Mouse (Mus musculus): Measurements from ENCODE around the gene Pik3r3. TPM values are rescaled to one million over a fixed set of nuclear protein-coding genes. Genes with fewer than 3 reads are reported as not detected.

Gene Pik3r3
- 31.6 and 31.9 TPM in 2 replicates for polyA plus RNA-seq (2011; ENCODE audit: insufficient read length, low read depth, missing spikeins)

GRCm38 (mm10) chr4:116221140-116221851 lies at the start of gene Pik3r3:
Pik3r3 (plus strand) TSS chr4:116221618.
- no peaks in the 10 kb centered on the region for H3K4me1 ChIP-seq (ENCODE audit: control insufficient read depth, insufficient read depth, low read length)
- no peak for TF ChIP-seq CTCF (IDR thresholded peaks at IDR 0.05; ENCODE audit: borderline replicate concordance, insufficient read depth, low read length)
- TF ChIP-seq POLR2A (IDR thresholded peaks at IDR 0.05; ENCODE audit: low read depth, low read length) = peak; percentile 100
- H3K27ac ChIP-seq (ENCODE audit: insufficient read depth, low read length) = peak within 1 kb of the TSS; percentile 96
- H3K4me3 ChIP-seq (ENCODE audit: insufficient read depth, low read length) = peak within 1 kb of the TSS; percentile 94

- no peak within 1 kb of the TSS for H3K4me3 ChIP-seq (ENCODE audit: insufficient read depth, low read length)
- TF ChIP-seq CTCF (IDR thresholded peaks at IDR 0.05; ENCODE audit: borderline replicate concordance, insufficient read depth, low read length) (no peak), POLR2A (IDR thresholded peaks at IDR 0.05; ENCODE audit: low read depth, low read length) (no peak)
- peaks cover 15% of the 10 kb centered on the region for H3K4me1 ChIP-seq (ENCODE audit: control insufficient read depth, insufficient read depth, low read length)
- H3K27ac ChIP-seq (ENCODE audit: insufficient read depth, low read length) = no peak within 1 kb of the TSS
Observed at GRCm38 (mm10) chr4:116173072-116173471, 48.3 kb upstream of the Pik3r3 start, which contains the start of the genes 1700042G07Rik and Gm49337. 1700042G07Rik (plus strand) TSS chr4:116173372. Gm49337 (plus strand) TSS chr4:116173384.

GRCm38 (mm10) chr4:116173752-116174151 lies 47.7 kb upstream of the Pik3r3 start:
- no peak overlapping the region for H3K27ac ChIP-seq (ENCODE audit: insufficient read depth, low read length)
- peaks cover 15% of the 10 kb centered on the region for H3K4me1 ChIP-seq (ENCODE audit: control insufficient read depth, insufficient read depth, low read length)
- H3K4me3 ChIP-seq (ENCODE audit: insufficient read depth, low read length) = no peak overlapping the region
- TF ChIP-seq CTCF (IDR thresholded peaks at IDR 0.05; ENCODE audit: borderline replicate concordance, insufficient read depth, low read length) (no peak), POLR2A (IDR thresholded peaks at IDR 0.05; ENCODE audit: low read depth, low read length) (no peak)

GRCm38 (mm10) chr4:116174466-116175116 lies 46.8 kb upstream of the Pik3r3 start:
- Histone ChIP-seq H3K27ac (ENCODE audit: insufficient read depth, low read length) (no peak overlapping the region), H3K4me1 (ENCODE audit: control insufficient read depth, insufficient read depth, low read length) (peaks cover 15% of the 10 kb centered on the region), H3K4me3 (ENCODE audit: insufficient read depth, low read length) (no peak overlapping the region)
- TF ChIP-seq CTCF (IDR thresholded peaks at IDR 0.05; ENCODE audit: borderline replicate concordance, insufficient read depth, low read length) (no peak), POLR2A (IDR thresholded peaks at IDR 0.05; ENCODE audit: low read depth, low read length) (no peak)

GRCm38 (mm10) chr4:116175136-116175535 lies 46.3 kb upstream of the Pik3r3 start:
- Histone ChIP-seq H3K4me3 (ENCODE audit: insufficient read depth, low read length) (no peak overlapping the region), H3K4me1 (ENCODE audit: control insufficient read depth, insufficient read depth, low read length) (peaks cover 15% of the 10 kb centered on the region), H3K27ac (ENCODE audit: insufficient read depth, low read length) (no peak overlapping the region)
- TF ChIP-seq CTCF (IDR thresholded peaks at IDR 0.05; ENCODE audit: borderline replicate concordance, insufficient read depth, low read length) (no peak), POLR2A (IDR thresholded peaks at IDR 0.05; ENCODE audit: low read depth, low read length) (no peak)

- H3K27ac ChIP-seq (ENCODE audit: insufficient read depth, low read length) = no peak overlapping the region
- no peak overlapping the region for H3K4me3 ChIP-seq (ENCODE audit: insufficient read depth, low read length)
- no peak for TF ChIP-seq POLR2A (IDR thresholded peaks at IDR 0.05; ENCODE audit: low read depth, low read length)
- no peak for TF ChIP-seq CTCF (IDR thresholded peaks at IDR 0.05; ENCODE audit: borderline replicate concordance, insufficient read depth, low read length)
- H3K4me1 ChIP-seq (ENCODE audit: control insufficient read depth, insufficient read depth, low read length) = peaks cover 15% of the 10 kb centered on the region
Observed at GRCm38 (mm10) chr4:116175711-116176542, 45.5 kb upstream of the Pik3r3 start.

GRCm38 (mm10) chr4:116176543-116176988 lies 44.9 kb upstream of the Pik3r3 start:
- H3K27ac ChIP-seq (ENCODE audit: insufficient read depth, low read length) = no peak overlapping the region
- H3K4me3 ChIP-seq (ENCODE audit: insufficient read depth, low read length) = no peak overlapping the region
- peaks cover 15% of the 10 kb centered on the region for H3K4me1 ChIP-seq (ENCODE audit: control insufficient read depth, insufficient read depth, low read length)
- no peak for TF ChIP-seq POLR2A (IDR thresholded peaks at IDR 0.05; ENCODE audit: low read depth, low read length)
- no peak for TF ChIP-seq CTCF (IDR thresholded peaks at IDR 0.05; ENCODE audit: borderline replicate concordance, insufficient read depth, low read length)

GRCm38 (mm10) chr4:116177140-116177539 lies 44.3 kb upstream of the Pik3r3 start:
- no peak for TF ChIP-seq POLR2A (IDR thresholded peaks at IDR 0.05; ENCODE audit: low read depth, low read length)
- TF ChIP-seq CTCF (IDR thresholded peaks at IDR 0.05; ENCODE audit: borderline replicate concordance, insufficient read depth, low read length) = no peak
- Histone ChIP-seq H3K4me3 (ENCODE audit: insufficient read depth, low read length) (no peak overlapping the region), H3K27ac (ENCODE audit: insufficient read depth, low read length) (no peak overlapping the region), H3K4me1 (ENCODE audit: control insufficient read depth, insufficient read depth, low read length) (peaks cover 15% of the 10 kb centered on the region)

- TF ChIP-seq CTCF (IDR thresholded peaks at IDR 0.05; ENCODE audit: borderline replicate concordance, insufficient read depth, low read length) = no peak
- no peak for TF ChIP-seq POLR2A (IDR thresholded peaks at IDR 0.05; ENCODE audit: low read depth, low read length)
- H3K4me3 ChIP-seq (ENCODE audit: insufficient read depth, low read length) = no peak overlapping the region
- no peak overlapping the region for H3K27ac ChIP-seq (ENCODE audit: insufficient read depth, low read length)
- peaks cover 3% of the 10 kb centered on the region for H3K4me1 ChIP-seq (ENCODE audit: control insufficient read depth, insufficient read depth, low read length)
Observed at GRCm38 (mm10) chr4:116182079-116182478, 39.3 kb upstream of the Pik3r3 start.
